Mouse (Mus musculus) megakaryocyte progenitor cell, adult 5-6 weeks (primary cell): ENCODE results near the gene Selenoi. TPM values are rescaled to one million over a fixed set of nuclear protein-coding genes. Genes with fewer than 3 reads are reported as not detected.

Source experiments
- total RNA-seq, 2 experiments: library from RNA; stranded (forward) in 1 of 2; stranded (reverse) in 1 of 2; fragments of 157-497, 149-512 nt in 1 of 2; fragments of 200-1000 nt in 1 of 2; gene quantifications; 2 replicates each; pipeline versions ENCODE4 v1.2.3 to v1.2.4; 2015 to 2017

Gene Selenoi
- total RNA-seq, 2 experiments from 2014 or later = 38.8 to 47.5 TPM

Other genes starting within 250 kb of the Selenoi start
- gene Il6, start 219.5 kb upstream of the Selenoi start, total RNA-seq (2015) = 0.86 and 1.4 TPM in 2 replicates
- 0.07 and 2.7 TPM in 2 replicates for gene Il6, start 219.5 kb upstream of the Selenoi start, total RNA-seq (2017)
- 196 and 209 TPM in 2 replicates for gene Tyms, start 159.0 kb upstream of the Selenoi start, total RNA-seq (2015)
- 150 and 174 TPM in 2 replicates for gene Tyms, start 159.0 kb upstream of the Selenoi start, total RNA-seq (2017)
- 0.07 TPM in 1 of 2 replicates, not detected in the other for gene Garem2, start 127.4 kb upstream of the Selenoi start, total RNA-seq (2015)
- not detected in 2 replicates for gene Garem2, start 127.4 kb upstream of the Selenoi start, total RNA-seq (2017)
- not detected in 2 replicates for gene 3110082J24Rik, start 126.5 kb upstream of the Selenoi start, total RNA-seq (2015)
- not detected in 2 replicates for gene 3110082J24Rik, start 126.5 kb upstream of the Selenoi start, total RNA-seq (2017)
- 49.5 and 54.4 TPM in 2 replicates for gene Hadha, start 77.4 kb upstream of the Selenoi start, total RNA-seq (2015)
- 133 and 148 TPM in 2 replicates for gene Hadha, start 77.4 kb upstream of the Selenoi start, total RNA-seq (2017)
- 61.8 and 69.7 TPM in 2 replicates for gene Hadhb, start 77.3 kb upstream of the Selenoi start, total RNA-seq (2015)
- gene Hadhb, start 77.3 kb upstream of the Selenoi start, total RNA-seq (2017) = 65.1 and 82.6 TPM in 2 replicates
- gene Adgrf3, start 26.9 kb upstream of the Selenoi start, total RNA-seq (2015) = 0.27 TPM in 1 of 2 replicates, not detected in the other
- gene Adgrf3, start 26.9 kb upstream of the Selenoi start, total RNA-seq (2017) = not detected in 2 replicates
- gene Drc1, start 48.8 kb downstream of the Selenoi start, total RNA-seq (2015) = 0.32 TPM in 1 of 2 replicates, not detected in the other
- not detected in 2 replicates for gene Drc1, start 48.8 kb downstream of the Selenoi start, total RNA-seq (2017)
- gene Otof, start 229.4 kb downstream of the Selenoi start, total RNA-seq (2015) = not detected in 2 replicates
- 0.08 TPM in 1 of 2 replicates, not detected in the other for gene Otof, start 229.4 kb downstream of the Selenoi start, total RNA-seq (2017)
- not detected in 2 replicates for gene 1700001C02Rik, start 233.5 kb downstream of the Selenoi start, total RNA-seq (2015)
- gene 1700001C02Rik, start 233.5 kb downstream of the Selenoi start, total RNA-seq (2017) = not detected in 2 replicates